Mouse (Mus musculus): ENCODE measurements around the gene Cd177. TPM values are rescaled to one million over a fixed set of nuclear protein-coding genes. Genes with fewer than 3 reads are reported as not detected.

Gene Cd177
- polyA plus RNA-seq (2014; fragmentation: Illumina TruSeq; extraction: RNeasy Lipid Tissue Mini Kit (QIAGEN cat#74804); ENCODE audit: low read depth, low replicate concordance), result 1.2 TPM

GRCm38 (mm10) chr7:24760211-24760610, at the start of gene Cd177:
TSS of gene Cd177 (minus strand) at chr7:24760311.

GRCm38 (mm10) chr7:24776918-24777317, 16.8 kb upstream of the Cd177 start, which contains the start of gene Ceacam10:
TSS of gene Ceacam10 (plus strand) at chr7:24777206.

GRCm38 (mm10) chr7:24726808-24727207, 33.3 kb downstream of the Cd177 start, which contains the start of gene Gm4763:
TSS of gene Gm4763 (minus strand) at chr7:24726908.

DNA sequence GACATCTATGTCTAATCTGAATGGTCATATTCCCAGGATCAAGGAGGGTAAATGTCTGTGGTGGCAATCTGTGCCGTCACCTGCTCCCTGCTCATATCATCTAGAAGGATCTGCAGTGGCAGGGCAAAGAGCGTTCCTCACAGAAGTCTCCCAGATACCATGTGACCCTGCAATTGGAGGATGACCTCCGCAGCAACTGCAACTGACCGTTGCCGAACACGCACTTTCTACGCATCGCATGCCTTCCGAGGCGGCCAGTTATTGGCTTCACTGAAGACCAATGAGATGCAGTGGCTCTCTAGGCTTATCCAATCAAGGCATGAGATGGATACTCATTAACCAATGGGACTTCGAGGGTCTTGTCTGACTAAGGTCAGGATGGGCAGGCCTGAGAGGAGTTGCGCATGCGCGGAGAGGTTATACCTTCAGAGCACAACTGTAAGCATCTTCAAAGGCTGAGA, 51.2 kb downstream of the Cd177 start, which contains the start of gene BC049730:
TSS of gene BC049730 (plus strand) at position 411 of the 461 bp plus-strand sequence.

Other genes starting within 250 kb of the Cd177 start
- 3.2 TPM for gene AC161166.1, start 247.9 kb downstream of the Cd177 start, polyA plus RNA-seq (2014; fragmentation: Illumina TruSeq; extraction: RNeasy Lipid Tissue Mini Kit (QIAGEN cat#74804); ENCODE audit: low read depth, low replicate concordance)
- 13.2 TPM for gene Irgq, start 229.6 kb downstream of the Cd177 start, polyA plus RNA-seq (2014; fragmentation: Illumina TruSeq; extraction: RNeasy Lipid Tissue Mini Kit (QIAGEN cat#74804); ENCODE audit: low read depth, low replicate concordance)
- gene Pinlyp, start 214.2 kb downstream of the Cd177 start, polyA plus RNA-seq (2014; fragmentation: Illumina TruSeq; extraction: RNeasy Lipid Tissue Mini Kit (QIAGEN cat#74804); ENCODE audit: low read depth, low replicate concordance), result not detected
- 31.9 TPM for gene Xrcc1, start 214.0 kb downstream of the Cd177 start, polyA plus RNA-seq (2014; fragmentation: Illumina TruSeq; extraction: RNeasy Lipid Tissue Mini Kit (QIAGEN cat#74804); ENCODE audit: low read depth, low replicate concordance)
- gene Ethe1, start 172.8 kb downstream of the Cd177 start, polyA plus RNA-seq (2014; fragmentation: Illumina TruSeq; extraction: RNeasy Lipid Tissue Mini Kit (QIAGEN cat#74804); ENCODE audit: low read depth, low replicate concordance), result 7.0 TPM
- 0.17 TPM for gene Zfp575, start 172.7 kb downstream of the Cd177 start, polyA plus RNA-seq (2014; fragmentation: Illumina TruSeq; extraction: RNeasy Lipid Tissue Mini Kit (QIAGEN cat#74804); ENCODE audit: low read depth, low replicate concordance)
- gene Phldb3, start 149.5 kb downstream of the Cd177 start, polyA plus RNA-seq (2014; fragmentation: Illumina TruSeq; extraction: RNeasy Lipid Tissue Mini Kit (QIAGEN cat#74804); ENCODE audit: low read depth, low replicate concordance), result 4.5 TPM
- 1.2 TPM for gene Lypd3, start 123.8 kb downstream of the Cd177 start, polyA plus RNA-seq (2014; fragmentation: Illumina TruSeq; extraction: RNeasy Lipid Tissue Mini Kit (QIAGEN cat#74804); ENCODE audit: low read depth, low replicate concordance)
- 5.0 TPM for gene Tex101, start 83.6 kb downstream of the Cd177 start, polyA plus RNA-seq (2014; fragmentation: Illumina TruSeq; extraction: RNeasy Lipid Tissue Mini Kit (QIAGEN cat#74804); ENCODE audit: low read depth, low replicate concordance)
- 1.4 TPM for gene BC049730, start 51.1 kb downstream of the Cd177 start, polyA plus RNA-seq (2014; fragmentation: Illumina TruSeq; extraction: RNeasy Lipid Tissue Mini Kit (QIAGEN cat#74804); ENCODE audit: low read depth, low replicate concordance)
- gene Gm4763, start 33.4 kb downstream of the Cd177 start, polyA plus RNA-seq (2014; fragmentation: Illumina TruSeq; extraction: RNeasy Lipid Tissue Mini Kit (QIAGEN cat#74804); ENCODE audit: low read depth, low replicate concordance), result 1.3 TPM
- 509 TPM for gene Ceacam10, start 16.9 kb upstream of the Cd177 start, polyA plus RNA-seq (2014; fragmentation: Illumina TruSeq; extraction: RNeasy Lipid Tissue Mini Kit (QIAGEN cat#74804); ENCODE audit: low read depth, low replicate concordance)
- gene Gm9844, start 101.9 kb upstream of the Cd177 start, polyA plus RNA-seq (2014; fragmentation: Illumina TruSeq; extraction: RNeasy Lipid Tissue Mini Kit (QIAGEN cat#74804); ENCODE audit: low read depth, low replicate concordance), result 1.8 TPM
- 8.7 TPM for gene Lypd4, start 109.6 kb upstream of the Cd177 start, polyA plus RNA-seq (2014; fragmentation: Illumina TruSeq; extraction: RNeasy Lipid Tissue Mini Kit (QIAGEN cat#74804); ENCODE audit: low read depth, low replicate concordance)
- gene Dmrtc2, start 109.7 kb upstream of the Cd177 start, polyA plus RNA-seq (2014; fragmentation: Illumina TruSeq; extraction: RNeasy Lipid Tissue Mini Kit (QIAGEN cat#74804); ENCODE audit: low read depth, low replicate concordance), result 1.4 TPM
- gene Rps19, start 124.1 kb upstream of the Cd177 start, polyA plus RNA-seq (2014; fragmentation: Illumina TruSeq; extraction: RNeasy Lipid Tissue Mini Kit (QIAGEN cat#74804); ENCODE audit: low read depth, low replicate concordance), result 1,055 TPM
- gene Cd79a, start 137.1 kb upstream of the Cd177 start, polyA plus RNA-seq (2014; fragmentation: Illumina TruSeq; extraction: RNeasy Lipid Tissue Mini Kit (QIAGEN cat#74804); ENCODE audit: low read depth, low replicate concordance), result 0.69 TPM
- 85.9 TPM for gene Arhgef1, start 142.6 kb upstream of the Cd177 start, polyA plus RNA-seq (2014; fragmentation: Illumina TruSeq; extraction: RNeasy Lipid Tissue Mini Kit (QIAGEN cat#74804); ENCODE audit: low read depth, low replicate concordance)
- not detected for gene Gm4881, start 184.2 kb upstream of the Cd177 start, polyA plus RNA-seq (2014; fragmentation: Illumina TruSeq; extraction: RNeasy Lipid Tissue Mini Kit (QIAGEN cat#74804); ENCODE audit: low read depth, low replicate concordance)
- gene Rabac1, start 212.4 kb upstream of the Cd177 start, polyA plus RNA-seq (2014; fragmentation: Illumina TruSeq; extraction: RNeasy Lipid Tissue Mini Kit (QIAGEN cat#74804); ENCODE audit: low read depth, low replicate concordance), result 305 TPM
- 2.9 TPM for gene Atp1a3, start 245.6 kb upstream of the Cd177 start, polyA plus RNA-seq (2014; fragmentation: Illumina TruSeq; extraction: RNeasy Lipid Tissue Mini Kit (QIAGEN cat#74804); ENCODE audit: low read depth, low replicate concordance)

All from adipose tissue, adult 10 weeks (tissue).